Mouse (Mus musculus) spleen, postnatal 14 days (tissue): ENCODE results near the gene Bcl2a1b.
"Not testable (repeated sequence)": the region's sequence is repeated elsewhere in the genome, so short reads cannot be mapped to it uniquely, and the experiment has no call there.

ENCODE experiments used
- DNase-seq, 2 experiments: peaks; one replicate each; pipeline ENCODE4 v3.0.0; 2021 to 2022; ENCODE audit warnings: low spot score in 2 of 2

Bcl2a1b gene

DNA sequence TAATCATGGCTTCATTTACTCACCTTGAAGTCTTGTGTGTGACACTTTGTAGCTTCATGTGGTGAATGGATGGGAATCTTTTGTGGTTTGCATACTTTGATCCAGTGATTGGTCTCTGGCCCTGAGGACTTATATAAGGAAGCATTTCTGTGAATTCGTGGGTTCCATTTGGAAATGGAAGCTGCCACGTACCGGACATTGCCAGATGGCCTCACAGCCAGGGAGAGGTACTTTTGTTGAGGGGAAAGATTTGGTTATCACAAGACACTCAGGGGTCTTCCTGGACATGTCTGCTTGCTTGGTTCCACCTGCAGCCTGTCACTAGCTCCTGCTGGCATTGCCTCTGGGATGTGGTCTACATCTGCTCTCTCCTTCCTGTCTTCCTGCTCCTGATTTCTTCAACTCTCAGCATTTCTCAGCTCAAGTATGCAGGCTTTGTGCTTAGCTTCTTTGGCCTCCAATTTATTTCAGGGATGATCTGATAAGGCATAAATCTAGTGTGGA, 41.6 kb downstream of the Bcl2a1b start:
- DNase-seq = not testable (repeated sequence)

DNA sequence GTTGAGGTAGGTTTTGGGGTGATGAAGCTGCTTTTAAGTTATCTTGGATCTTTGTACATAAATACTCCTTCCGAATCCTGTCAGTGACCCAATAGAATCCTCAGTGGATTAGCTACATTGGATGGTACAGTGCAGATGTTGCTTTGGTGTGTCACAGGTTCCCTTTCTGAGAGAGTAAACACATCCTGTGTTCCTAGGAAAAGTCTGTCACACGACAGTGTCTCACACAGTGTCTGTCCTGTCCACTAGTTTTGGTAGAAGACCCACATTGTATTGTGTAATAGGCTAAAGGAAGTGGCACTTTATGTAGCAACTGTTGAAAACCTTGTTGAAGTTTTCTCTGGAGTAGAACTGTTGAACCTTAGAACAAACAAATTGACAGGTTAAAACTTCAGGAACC, 54.4 kb downstream of the Bcl2a1b start:
- DNase-seq = no peak

DNA sequence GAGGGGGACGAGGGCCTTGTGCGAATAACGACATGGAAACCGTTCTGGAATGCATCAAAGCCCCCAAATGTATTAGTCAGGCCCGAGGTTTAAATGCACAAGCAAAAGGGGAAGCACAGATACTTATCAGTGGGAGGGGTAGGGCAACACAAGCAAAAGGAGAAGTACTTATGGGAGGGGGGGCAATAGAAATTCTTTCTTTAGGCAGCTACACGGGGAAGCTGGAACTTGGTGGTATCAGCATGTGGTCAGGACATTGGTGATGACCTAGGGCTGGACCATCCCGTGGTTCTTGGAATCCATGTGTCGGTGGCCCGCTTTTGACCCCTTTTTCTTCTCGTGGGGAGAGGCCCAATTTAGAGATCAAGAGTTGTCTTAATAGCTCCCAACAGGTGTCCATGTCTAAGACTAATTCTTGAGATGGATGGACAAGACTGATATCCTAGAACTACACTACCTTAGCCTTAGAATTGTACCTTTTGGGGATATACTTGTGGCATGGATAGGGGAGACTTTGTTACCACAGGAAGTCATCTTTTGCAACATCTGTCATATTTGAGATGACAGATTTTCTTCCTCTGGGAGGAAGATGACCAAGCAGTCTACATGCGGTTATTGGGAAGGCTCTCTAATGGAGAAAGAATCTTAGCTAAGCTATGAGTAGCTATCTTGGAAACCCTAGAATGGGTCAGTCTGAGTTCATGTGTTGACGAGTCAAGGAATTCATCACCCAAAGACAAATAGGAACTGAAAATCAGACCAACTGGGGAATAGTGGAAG, 57.7 kb downstream of the Bcl2a1b start:
- no peak for DNase-seq
